Mouse (Mus musculus) embryonic stem cell, embryonic (primary cell): ENCODE results near the gene Psme3.

Experiments
- CTCF ChIA-PET, 4 experiments: fragments of 300-600 bp in 2 of 4; fragments of 350-600 bp in 2 of 4; sonication (Branson Sonifier 250); formaldehyde crosslinking; loops; one replicate each; lab custom pipeline; 2022; ENCODE audit warnings: inconsistent platforms in 2 of 4; lab: Charles Lee
- POLR2A ChIA-PET, 4 experiments: fragments of 300-600 bp in 2 of 4; fragments of 350-600 bp in 2 of 4; sonication (Branson Sonifier 250); formaldehyde crosslinking; loops; one replicate each; lab custom pipeline; 2022; ENCODE audit warnings: antibody characterized with exemption in 4 of 4, inconsistent platforms in 1 of 4; lab: Charles Lee

Gene Psme3

GRCm38 (mm10) chr11:101327311-101327710, 11.3 kb downstream of the Psme3 start:
- CTCF ChIA-PET = interaction anchor here (0.5 to 9.7 kb wide), 13 partner anchors 8 to 793 kb away, joined by 3 to 105 read pairs (median 5); partner anchors contain the start of gene Becn1 (in 1 of the 4)
- POLR2A ChIA-PET = interaction anchor here (0.5 to 7.7 kb wide), 18 partner anchors 7 to 1073 kb away, joined by 3 to 61 read pairs (median 4); partner anchors contain the start of genes Psme3 (in 2 of the 4), Rpl27 (in 2 of the 4), Becn1 (in 1 of the 4) and Brca1 (in 1 of the 4)

GRCm38 (mm10) chr11:101328941-101329635, 13.1 kb downstream of the Psme3 start:
- ChIA-PET CTCF (interaction anchor here in 2 of 4 experiments (1.1 to 9.7 kb wide), 2 partner anchors 66 to 67 kb away, joined by 3 to 105 read pairs; no protein-coding TSS in a partner anchor), POLR2A (interaction anchor here in 2 of 4 experiments (0.5 to 3.5 kb wide), 5 partner anchors 8 to 386 kb away, joined by 3 to 20 read pairs (median 3); partner anchors contain the start of genes Psme3 (in 1 of the 2) and Rpl27 (in 1 of the 2))

GRCm38 (mm10) chr11:101330371-101330924, 14.4 kb downstream of the Psme3 start, which contains the start of gene Aoc3:
Gene Aoc3 (plus strand): TSS chr11:101330605.
- ChIA-PET CTCF (interaction anchor here (0.6 to 1.8 kb wide), 7 partner anchors 17 to 433 kb away, joined by 3 to 5 read pairs (median 3); partner anchors contain the start of genes Gm27029 (in 1 of the 4) and Rundc1 (in 1 of the 4)), POLR2A (interaction anchor here in 2 of 4 experiments (0.7 to 2.1 kb wide), 6 partner anchors 11 to 242 kb away, joined by 3 to 11 read pairs (median 4); partner anchors contain the start of genes Psme3 (in 1 of the 2) and Rpl27 (in 1 of the 2))

GRCm38 (mm10) chr11:101330961-101331360, 14.9 kb downstream of the Psme3 start:
- ChIA-PET CTCF (interaction anchor here (0.6 to 1.8 kb wide), 8 partner anchors 17 to 433 kb away, joined by 3 to 5 read pairs (median 4); partner anchors contain the start of genes Gm27029 (in 1 of the 4) and Rundc1 (in 1 of the 4)), POLR2A (interaction anchor here in 3 of 4 experiments (0.7 to 2.1 kb wide), 11 partner anchors 10 to 243 kb away, joined by 3 to 11 read pairs (median 4); partner anchors contain the start of genes Rpl27 (in 3 of the 3) and Psme3 (in 2 of the 3))

- ChIA-PET CTCF (interaction anchor here in 2 of 4 experiments (1.2 to 1.8 kb wide), 3 partner anchors 15 to 65 kb away, joined by 3 to 5 read pairs (median 3); no protein-coding TSS in a partner anchor), POLR2A (interaction anchor here in 3 of 4 experiments (0.6 to 6.3 kb wide), 9 partner anchors 7 to 264 kb away, joined by 3 to 61 read pairs (median 4); partner anchors contain the start of genes Aoc2 (in 2 of the 3), Psme3 (in 1 of the 3) and Rpl27 (in 1 of the 3))
These were observed 16.5 kb downstream of the Psme3 start for GRCm38 (mm10) chr11:101332537-101332936.

- ChIA-PET CTCF (interaction anchor here (0.5 to 4.1 kb wide), 22 partner anchors 9 to 1440 kb away, joined by 3 to 27 read pairs (median 6); partner anchors contain the start of genes Becn1 (in 3 of the 4), Aoc2 (in 1 of the 4), Cntd1 (in 1 of the 4) and Coa3 (in 1 of the 4)), POLR2A (interaction anchor here (0.5 to 6.3 kb wide), 50 partner anchors 9 to 399 kb away, joined by 3 to 61 read pairs (median 4); partner anchors contain the start of genes Aoc2 (in 3 of the 4), Psme3 (in 3 of the 4), Rpl27 (in 3 of the 4) and Becn1 (in 2 of the 4))
These were observed 18.0 kb downstream of the Psme3 start for GRCm38 (mm10) chr11:101334023-101334422.

GRCm38 (mm10) chr11:101334516-101334915, 18.5 kb downstream of the Psme3 start:
- ChIA-PET CTCF (interaction anchor here (0.5 to 4.1 kb wide), 26 partner anchors 9 to 1440 kb away, joined by 3 to 27 read pairs (median 6); partner anchors contain the start of genes Becn1 (in 3 of the 4), Aoc2 (in 1 of the 4), Cntd1 (in 1 of the 4) and Coa3 (in 1 of the 4)), POLR2A (interaction anchor here (0.5 to 6.3 kb wide), 57 partner anchors 9 to 398 kb away, joined by 3 to 61 read pairs (median 4); partner anchors contain the start of genes Aoc2 (in 4 of the 4), Rpl27 (in 4 of the 4), Psme3 (in 3 of the 4) and Becn1 (in 2 of the 4))

GRCm38 (mm10) chr11:101335685-101336084, 19.7 kb downstream of the Psme3 start:
- POLR2A ChIA-PET = interaction anchor here in 3 of 4 experiments (0.6 to 6.3 kb wide), 23 partner anchors 11 to 913 kb away, joined by 3 to 61 read pairs (median 5); partner anchors contain the start of genes Aoc2 (in 3 of the 3), Rpl27 (in 3 of the 3), Rnd2 (in 2 of the 3) and Arl4d (in 1 of the 3)
- CTCF ChIA-PET = interaction anchor here (0.5 to 4.1 kb wide), 31 partner anchors 9 to 1074 kb away, joined by 3 to 27 read pairs (median 5); partner anchors contain the start of genes Becn1 (in 2 of the 4), Aoc2 (in 1 of the 4) and Rpl27 (in 1 of the 4)

GRCm38 (mm10) chr11:101338123-101338760, 22.2 kb downstream of the Psme3 start:
- POLR2A ChIA-PET = interaction anchor here (0.5 to 6.3 kb wide), 13 partner anchors 9 to 431 kb away, joined by 3 to 52 read pairs (median 5); partner anchors contain the start of genes Rpl27 (in 2 of the 4), Aoc2 (in 1 of the 4) and Nbr1 (in 1 of the 4)
- CTCF ChIA-PET = interaction anchor here in 3 of 4 experiments (1.0 to 2.3 kb wide), 7 partner anchors 9 to 81 kb away, joined by 4 to 8 read pairs (median 5); no protein-coding TSS in a partner anchor

GRCm38 (mm10) chr11:101347083-101347775, 31.2 kb downstream of the Psme3 start:
- CTCF ChIA-PET = interaction anchor here (0.6 to 2.8 kb wide), 47 partner anchors 8 to 890 kb away, joined by 3 to 29 read pairs (median 4); partner anchors contain the start of genes Rpl27 (in 4 of the 4), Becn1 (in 3 of the 4), Aoc2 (in 2 of the 4) and Gm27029 (in 1 of the 4)
- POLR2A ChIA-PET = interaction anchor here in 3 of 4 experiments (0.6 to 3.6 kb wide), 26 partner anchors 9 to 376 kb away, joined by 3 to 22 read pairs (median 4); partner anchors contain the start of genes Rpl27 (in 3 of the 3), Aoc2 (in 1 of the 3), Gm27029 (in 1 of the 3) and Rundc1 (in 1 of the 3)

GRCm38 (mm10) chr11:101348774-101349173, 32.8 kb downstream of the Psme3 start:
- ChIA-PET CTCF (interaction anchor here (0.6 to 2.8 kb wide), 15 partner anchors 10 to 298 kb away, joined by 3 to 29 read pairs (median 6); partner anchors contain the start of gene Aoc2 (in 1 of the 4)), POLR2A (interaction anchor here in 3 of 4 experiments (0.6 to 3.6 kb wide), 16 partner anchors 9 to 316 kb away, joined by 3 to 22 read pairs (median 4); partner anchors contain the start of genes Rpl27 (in 3 of the 3), Arl4d (in 1 of the 3), Cntnap1 (in 1 of the 3) and Gm27029 (in 1 of the 3))

GRCm38 (mm10) chr11:101349216-101349615, 33.2 kb downstream of the Psme3 start:
- CTCF ChIA-PET = interaction anchor here (0.6 to 2.8 kb wide), 12 partner anchors 10 to 137 kb away, joined by 3 to 19 read pairs (median 6); partner anchors contain the start of gene Aoc2 (in 1 of the 4)
- POLR2A ChIA-PET = interaction anchor here in 3 of 4 experiments (0.6 to 3.6 kb wide), 14 partner anchors 8 to 316 kb away, joined by 3 to 22 read pairs (median 4); partner anchors contain the start of genes Rpl27 (in 2 of the 3), Arl4d (in 1 of the 3) and Cntnap1 (in 1 of the 3)

GRCm38 (mm10) chr11:101351100-101351720, 35.2 kb downstream of the Psme3 start:
- CTCF ChIA-PET = interaction anchor here in 2 of 4 experiments (0.6 to 1.6 kb wide), 2 partner anchors 10 to 15 kb away, joined by 4 to 11 read pairs; no protein-coding TSS in a partner anchor
- POLR2A ChIA-PET = interaction anchor here in 3 of 4 experiments (0.6 to 1.9 kb wide), 11 partner anchors 11 to 271 kb away, joined by 3 to 4 read pairs (median 3); partner anchors contain the start of gene Rpl27 (in 3 of the 3)

- ChIA-PET CTCF (interaction anchor here in 1 of 4 experiments (1.6 to 1.8 kb wide), 2 partner anchors 16 to 43 kb away, joined by 4 to 12 read pairs; no protein-coding TSS in a partner anchor), POLR2A (interaction anchor here in 3 of 4 experiments (0.7 to 1.9 kb wide), 11 partner anchors 10 to 271 kb away, joined by 3 to 7 read pairs (median 3); partner anchors contain the start of gene Rpl27 (in 1 of the 3))
These were observed 35.7 kb downstream of the Psme3 start for GRCm38 (mm10) chr11:101351721-101352111.
